Mouse (Mus musculus) limb, embryonic 12.5 days (tissue): Measurements from ENCODE around the gene Pcsk4. TPM values are rescaled to one million over a fixed set of nuclear protein-coding genes. Genes with fewer than 3 reads are reported as not detected.

Experiments
- ATAC-seq: fragments of 200-750 bp; cut with Nextera tagmentation; 2 replicates; pipeline ENCODE4 v1.8.0; 2017; ENCODE audit warnings: low read depth, moderate TSS enrichment; ENCODE audit not compliant: insufficient number of reproducible peaks, insufficient read depth, low FRiP score, low TSS enrichment
- H3K27ac ChIP-seq: fragments of 300-500 bp; sonication (generic); 2 replicates; pipeline ENCODE4 v1.5.1; 2016; ENCODE audit warnings: mild to moderate bottlenecking, moderate library complexity
- H3K27me3 ChIP-seq: fragments of 300-500 bp; sonication (generic); 2 replicates; pipeline ENCODE4 v1.6.1; 2016; ENCODE audit warnings: mild to moderate bottlenecking, moderate library complexity
- H3K36me3 ChIP-seq: fragments of 300-500 bp; sonication (generic); 2 replicates; pipeline ENCODE4 v1.6.1; 2016; ENCODE audit warnings: mild to moderate bottlenecking, moderate library complexity
- H3K4me1 ChIP-seq: fragments of 300-500 bp; sonication (generic); replicated peaks from 2 replicates; pipeline ENCODE4 v1.6.1; 2016
- H3K4me2 ChIP-seq: fragments of 300-500 bp; sonication (generic); 2 replicates; pipeline ENCODE4 v1.6.1; 2016; ENCODE audit warnings: mild to moderate bottlenecking, moderate library complexity
- H3K4me3 ChIP-seq: fragments of 300-500 bp; sonication (generic); replicated peaks from 2 replicates; pipeline ENCODE4 v1.5.1; 2016; ENCODE audit warnings: mild to moderate bottlenecking
- H3K9ac ChIP-seq: fragments of 300-500 bp; sonication (generic); replicated peaks from 2 replicates; pipeline ENCODE4 v1.6.1; 2016; ENCODE audit warnings: mild to moderate bottlenecking, moderate library complexity
- H3K9me3 ChIP-seq: fragments of 300-500 bp; sonication (generic); 2 replicates; pipeline ENCODE4 v1.6.1; 2016; ENCODE audit warnings: mild to moderate bottlenecking, moderate library complexity
- WGBS: fragments of 180-500 bp; shearing (Covaris S2); methylation state at CpG from one replicate; pipeline ENCODE4 v1.1.7; 2016; 5-methylcytosine and 5-hydroxymethylcytosine counted together
- polyA plus RNA-seq: library from polyadenylated mRNA; unstranded; fragments of >200 nt; fragmentation: Nextera tagmentation; extraction: Ambion mirVana; gene quantifications from 2 replicates; pipeline ENCODE4 v1.2.1, GENCODE M21; 2016

The Pcsk4 gene
- polyA plus RNA-seq, 1 experiment from 2014 or later = 6.6 TPM

GRCm38 (mm10) chr10:80304862-80305261 is 24.4 kb downstream of the Pcsk4 start:
- H3K4me2 ChIP-seq = no peak overlapping the region
- no peak overlapping the region for H3K27ac ChIP-seq
- H3K9me3 ChIP-seq = no peaks in the 10 kb centered on the region
- no peak for ATAC-seq
- WGBS = 7% methylated on average over 25 of the region's 25 CpGs
- 0 out of 2 replicates have a peak, but pooled peaks cover 3% of the 10 kb centered on the region for H3K4me1 ChIP-seq
- peaks cover 99% of the 10 kb centered on the region for H3K27me3 ChIP-seq
- H3K36me3 ChIP-seq = peaks cover 28% of the 10 kb centered on the region; the same call in 1 of the 2 replicates
- no peak overlapping the region for H3K4me3 ChIP-seq
- no peak overlapping the region for H3K9ac ChIP-seq

GRCm38 (mm10) chr10:80304458-80304857 is 24.8 kb downstream of the Pcsk4 start:
- no peaks in the 10 kb centered on the region for H3K9me3 ChIP-seq
- peaks cover 28% of the 10 kb centered on the region; the same call in 1 of the 2 replicates for H3K36me3 ChIP-seq
- WGBS = 20% methylated on average over 12 of the region's 12 CpGs
- H3K4me2 ChIP-seq = no peak overlapping the region
- H3K4me1 ChIP-seq = peaks cover 7% of the 10 kb centered on the region; the same call in 1 of the 2 replicates
- peaks cover 99% of the 10 kb centered on the region for H3K27me3 ChIP-seq
- no peak for ATAC-seq
- no peak overlapping the region for H3K9ac ChIP-seq
- H3K27ac ChIP-seq = no peak overlapping the region
- no peak overlapping the region for H3K4me3 ChIP-seq

- no peak overlapping the region for H3K9ac ChIP-seq
- H3K4me1 ChIP-seq = peaks cover 17% of the 10 kb centered on the region; the same call in 1 of the 2 replicates
- no peak overlapping the region for H3K27ac ChIP-seq
- no peak for ATAC-seq
- H3K4me2 ChIP-seq = no peak overlapping the region
- no peaks in the 10 kb centered on the region for H3K9me3 ChIP-seq
- peaks cover 12% of the 10 kb centered on the region; the same call in 1 of the 2 replicates for H3K36me3 ChIP-seq
- H3K27me3 ChIP-seq = peaks cover 99% of the 10 kb centered on the region
- WGBS = 16% methylated on average over 9 of the region's 9 CpGs
- no peak overlapping the region for H3K4me3 ChIP-seq
Measured at GRCm38 (mm10) chr10:80302471-80302881, 26.8 kb downstream of the Pcsk4 start.

- no peak overlapping the region for H3K4me2 ChIP-seq
- no peak overlapping the region for H3K4me3 ChIP-seq
- no peak for ATAC-seq
- H3K27ac ChIP-seq = no peak overlapping the region
- H3K4me1 ChIP-seq = peaks cover 17% of the 10 kb centered on the region; the same call in 1 of the 2 replicates
- no peak overlapping the region for H3K9ac ChIP-seq
- 40% methylated on average over 5 of the region's 5 CpGs for WGBS
- H3K36me3 ChIP-seq = peaks cover 10% of the 10 kb centered on the region; the same call in 1 of the 2 replicates
- no peaks in the 10 kb centered on the region for H3K9me3 ChIP-seq
- H3K27me3 ChIP-seq = peaks cover 99% of the 10 kb centered on the region
Measured at GRCm38 (mm10) chr10:80302082-80302355, 27.3 kb downstream of the Pcsk4 start.

- peaks cover 97% of the 10 kb centered on the region for H3K27me3 ChIP-seq
- peak overlapping the region; percentile 3; the same call in 1 of the 2 replicates for H3K4me2 ChIP-seq
- H3K9me3 ChIP-seq = no peaks in the 10 kb centered on the region
- WGBS = 80% methylated on average over 10 of the region's 10 CpGs
- no peak for ATAC-seq
- H3K9ac ChIP-seq = no peak overlapping the region; the same call in 1 of the 2 replicates
- peaks cover 5% of the 10 kb centered on the region; the same call in 1 of the 2 replicates for H3K36me3 ChIP-seq
- H3K27ac ChIP-seq = no peak overlapping the region
- H3K4me3 ChIP-seq = no peak overlapping the region
- H3K4me1 ChIP-seq = peaks cover 21% of the 10 kb centered on the region
Measured at GRCm38 (mm10) chr10:80301256-80302081, 27.8 kb downstream of the Pcsk4 start.

GRCm38 (mm10) chr10:80300672-80301181 is 28.6 kb downstream of the Pcsk4 start:
- Histone ChIP-seq H3K36me3 (no peaks in the 10 kb centered on the region), H3K4me2 (peak overlapping the region; percentile 3; the same call in 1 of the 2 replicates), H3K4me1 (peaks cover 28% of the 10 kb centered on the region), H3K4me3 (no peak overlapping the region), H3K27ac (no peak overlapping the region), H3K9me3 (no peaks in the 10 kb centered on the region), H3K27me3 (peaks cover 90% of the 10 kb centered on the region), H3K9ac (no peak overlapping the region; the same call in 1 of the 2 replicates)
- no peak for ATAC-seq
- WGBS = 25% methylated on average over 11 of the region's 11 CpGs

GRCm38 (mm10) chr10:80299824-80300223 is 29.5 kb downstream of the Pcsk4 start:
- Histone ChIP-seq H3K27me3 (peaks cover 81% of the 10 kb centered on the region), H3K4me2 (peak overlapping the region; percentile 56)
- 43% methylated on average over 10 of the region's 10 CpGs for WGBS

GRCm38 (mm10) chr10:80299301-80299700 is 30.0 kb downstream of the Pcsk4 start:
- Histone ChIP-seq H3K4me3 (peak overlapping the region; percentile 42), H3K27ac (no peak overlapping the region), H3K4me1 (peaks cover 31% of the 10 kb centered on the region)

More at GRCm38 (mm10) chr10:80299824-80300223, 29.5 kb downstream of the Pcsk4 start:
- Histone ChIP-seq H3K9me3 (no peaks in the 10 kb centered on the region), H3K4me1 (peaks cover 31% of the 10 kb centered on the region), H3K27ac (no peak overlapping the region), H3K9ac (peak overlapping the region; percentile 61; the same call in 1 of the 2 replicates), H3K4me3 (peak overlapping the region; percentile 42), H3K36me3 (peaks cover 3% of the 10 kb centered on the region)
- no peak for ATAC-seq

GRCm38 (mm10) chr10:80298571-80299281 is 30.6 kb downstream of the Pcsk4 start:
- no peak overlapping the region for H3K27ac ChIP-seq
- H3K36me3 ChIP-seq = peaks cover 14% of the 10 kb centered on the region
- H3K9ac ChIP-seq = peak overlapping the region; percentile 61
- H3K9me3 ChIP-seq = no peaks in the 10 kb centered on the region
- 4% methylated on average over 26 of the region's 26 CpGs for WGBS
- H3K4me1 ChIP-seq = peaks cover 32% of the 10 kb centered on the region
- ATAC-seq = peak; percentile 79
- H3K4me3 ChIP-seq = peak overlapping the region; percentile 42
- peaks cover 70% of the 10 kb centered on the region for H3K27me3 ChIP-seq
- peak overlapping the region; percentile 56 for H3K4me2 ChIP-seq

More at GRCm38 (mm10) chr10:80299301-80299700, 30.0 kb downstream of the Pcsk4 start:
- no peak for ATAC-seq
- 9% methylated on average over 15 of the region's 15 CpGs for WGBS
- peak overlapping the region; percentile 61 for H3K9ac ChIP-seq
- peaks cover 8% of the 10 kb centered on the region for H3K36me3 ChIP-seq
- peak overlapping the region; percentile 56 for H3K4me2 ChIP-seq
- H3K27me3 ChIP-seq = peaks cover 75% of the 10 kb centered on the region
- no peaks in the 10 kb centered on the region for H3K9me3 ChIP-seq

GRCm38 (mm10) chr10:80297526-80298133 is 31.7 kb downstream of the Pcsk4 start:
- H3K9me3 ChIP-seq = no peaks in the 10 kb centered on the region
- no peak overlapping the region for H3K4me2 ChIP-seq
- no peak overlapping the region for H3K9ac ChIP-seq
- no peak overlapping the region for H3K27ac ChIP-seq
- H3K27me3 ChIP-seq = peaks cover 60% of the 10 kb centered on the region
- no peak for ATAC-seq
- no peak overlapping the region for H3K4me3 ChIP-seq
- H3K36me3 ChIP-seq = peaks cover 19% of the 10 kb centered on the region
- WGBS = 71% methylated on average over 8 of the region's 8 CpGs
- peaks cover 39% of the 10 kb centered on the region for H3K4me1 ChIP-seq
